Mouse (Mus musculus): Measurements from ENCODE around the gene Gm20388.

- TF ChIP-seq CTCF (IDR thresholded peaks at IDR 0.05; ENCODE audit: low read depth) (no peak), EP300 (IDR thresholded peaks at IDR 0.05; ENCODE audit: low read depth) (no peak)
Measured at GRCm38 (mm10) chr8:121992911-121993310, 2082.3 kb downstream of the Gm20388 start.
